Comparison of ENCODE assay signal across 9 mouse cellular contexts in the genomic region with DNA sequence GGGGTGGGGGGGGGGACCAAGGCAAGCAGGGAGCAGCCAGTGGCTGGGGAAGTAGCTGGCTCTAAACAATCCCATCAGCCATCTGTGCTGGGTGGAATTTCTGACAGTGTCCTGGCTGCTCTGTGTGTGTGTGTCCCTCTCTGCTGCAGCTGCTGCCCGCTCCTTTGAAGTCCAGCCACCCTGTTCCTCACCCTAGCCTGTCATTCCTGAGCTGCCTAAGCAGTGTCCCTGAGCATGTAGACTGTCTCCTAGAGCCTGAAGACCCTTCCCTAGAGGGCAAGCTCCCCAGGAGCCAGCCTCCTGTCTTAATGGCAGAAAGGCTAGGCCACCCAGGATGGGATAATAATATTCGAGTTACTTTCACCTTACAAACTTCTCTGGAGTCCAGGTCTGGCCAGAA. TPM values are rescaled to one million over a fixed set of nuclear protein-coding genes. Genes with fewer than 3 reads are reported as not detected.
DNase-seq lines count a peak whose midpoint lies in the region; ATAC-seq lines count a peak whose summit lies in the region.
"Had no signal": no experiment of that assay in that cellular context is flagged by ENCODE, and none has a peak within 500 bp of the region (broad histone marks: within the 10 kb centered on the region; RNA-seq: fewer than 3 reads in every experiment).

No protein-coding gene starts in this region.

- H3K4me3 ChIP-seq in heart, embryonic 10.5 days = no peak overlapping the region
- H3K4me3 ChIP-seq in midbrain, embryonic 11.5 days (ENCODE audit: low read depth, low read length) = no peak overlapping the region
- H3K4me3 ChIP-seq in midbrain, embryonic 16.5 days (ENCODE audit: low read depth, low read length) = no peak overlapping the region
- no peak overlapping the region for H3K4me3 ChIP-seq in hindbrain, embryonic 15.5 days
- H3K4me3 ChIP-seq in stomach, embryonic 14.5 days (ENCODE audit: low read depth, low read length) = no peak overlapping the region

- H3K9ac ChIP-seq in midbrain, embryonic 11.5 days (ENCODE audit: low read length) = peak overlapping the region; percentile 0; the same call in 1 of the 2 replicates
- no peak overlapping the region for H3K9ac ChIP-seq in midbrain, embryonic 16.5 days (ENCODE audit: low read depth, low read length)
- peak overlapping the region; percentile 21; the same call in 1 of the 2 replicates for H3K9ac ChIP-seq in hindbrain, embryonic 15.5 days
- no peak overlapping the region for H3K9ac ChIP-seq in stomach, embryonic 14.5 days (replicated peaks; ENCODE audit: low read depth, low read length)

- 37% methylated on average over 2 of the region's 2 CpGs for WGBS in heart, embryonic 10.5 days
- 46% methylated on average over 2 of the region's 2 CpGs for WGBS in midbrain, embryonic 11.5 days
- 38% methylated on average over 2 of the region's 2 CpGs for WGBS in midbrain, embryonic 16.5 days
- WGBS in hindbrain, embryonic 15.5 days = 62% methylated on average over 2 of the region's 2 CpGs
- 21% methylated on average over 2 of the region's 2 CpGs for WGBS in stomach, embryonic 14.5 days

- no peaks in the 10 kb centered on the region for H3K27me3 ChIP-seq in heart, embryonic 10.5 days (ENCODE audit: insufficient read depth, poor library complexity, severe bottlenecking)
- H3K27me3 ChIP-seq in midbrain, embryonic 11.5 days (ENCODE audit: control insufficient read depth, insufficient read depth, low read length) = peaks cover 2% of the 10 kb centered on the region; the same call in 1 of the 2 replicates
- H3K27me3 ChIP-seq in midbrain, embryonic 16.5 days (ENCODE audit: control insufficient read depth, insufficient read depth, low read depth, low read length) = no peaks in the 10 kb centered on the region
- no peaks in the 10 kb centered on the region for H3K27me3 ChIP-seq in hindbrain, embryonic 15.5 days
- H3K27me3 ChIP-seq in stomach, embryonic 14.5 days (ENCODE audit: control insufficient read depth, insufficient read depth, low read length) = no peaks in the 10 kb centered on the region

- peaks cover 89% of the 10 kb centered on the region for H3K4me1 ChIP-seq in heart, embryonic 10.5 days
- peaks cover 50% of the 10 kb centered on the region for H3K4me1 ChIP-seq in midbrain, embryonic 11.5 days (ENCODE audit: control insufficient read depth, insufficient read depth, low read length)
- H3K4me1 ChIP-seq in midbrain, embryonic 16.5 days (ENCODE audit: control insufficient read depth, insufficient read depth, low read length) = peaks cover 40% of the 10 kb centered on the region
- H3K4me1 ChIP-seq in hindbrain, embryonic 15.5 days (replicated peaks) = peaks cover 68% of the 10 kb centered on the region
- peaks cover 89% of the 10 kb centered on the region for H3K4me1 ChIP-seq in stomach, embryonic 14.5 days (ENCODE audit: control insufficient read depth, insufficient read depth, low read length)

- H3K4me2 ChIP-seq in midbrain, embryonic 11.5 days = no peak overlapping the region
- no peak overlapping the region for H3K4me2 ChIP-seq in midbrain, embryonic 16.5 days (ENCODE audit: low read length)
- H3K4me2 ChIP-seq in hindbrain, embryonic 15.5 days = no peak overlapping the region
- H3K4me2 ChIP-seq in stomach, embryonic 14.5 days (replicated peaks; ENCODE audit: low read depth, low read length) = no peak overlapping the region

- no peaks in the 10 kb centered on the region for H3K36me3 ChIP-seq in heart, embryonic 10.5 days
- H3K36me3 ChIP-seq in midbrain, embryonic 11.5 days (ENCODE audit: control insufficient read depth, insufficient read depth, low read length) = no peaks in the 10 kb centered on the region
- no peaks in the 10 kb centered on the region for H3K36me3 ChIP-seq in midbrain, embryonic 16.5 days (ENCODE audit: control insufficient read depth, insufficient read depth, low read length)
- no peaks in the 10 kb centered on the region for H3K36me3 ChIP-seq in hindbrain, embryonic 15.5 days
- H3K36me3 ChIP-seq in stomach, embryonic 14.5 days (ENCODE audit: control insufficient read depth, insufficient read depth, low read length) = no peaks in the 10 kb centered on the region

- ATAC-seq in midbrain, embryonic 11.5 days (ENCODE audit: low FRiP score) = no peak
- no peak for ATAC-seq in midbrain, embryonic 16.5 days
- no peak for ATAC-seq in hindbrain, embryonic 15.5 days (ENCODE audit: low FRiP score, low read depth)
- no peak for ATAC-seq in stomach, embryonic 14.5 days (ENCODE audit: insufficient number of reproducible peaks, insufficient read depth, low FRiP score, low read depth)

- intact Hi-C loops in left cerebral cortex, postnatal 14 days (cut with DNase I) = no loop called here

- DNase-seq in heart, embryonic 10.5 days (ENCODE audit: low spot score) = no peak
- no peak for DNase-seq in heart, adult 8-10 months (ENCODE audit: low spot score)
- DNase-seq in midbrain, embryonic 11.5 days (ENCODE audit: low spot score, missing footprints) = no peak
- no peak for DNase-seq in left cerebral cortex, postnatal 14 days (ENCODE audit: low spot score in 2 of 2)
- no peak for DNase-seq in spleen, postnatal 14 days (ENCODE audit: low spot score in 2 of 2)
- DNase-seq: right cerebral cortex, postnatal 14 days had no signal

- H3K9me3 ChIP-seq in heart, embryonic 10.5 days = no peaks in the 10 kb centered on the region
- no peaks in the 10 kb centered on the region for H3K9me3 ChIP-seq in midbrain, embryonic 11.5 days (ENCODE audit: control insufficient read depth, low read length)
- H3K9me3 ChIP-seq in midbrain, embryonic 16.5 days (replicated peaks; ENCODE audit: control insufficient read depth, low read length, poor library complexity, severe bottlenecking) = no peaks in the 10 kb centered on the region
- H3K9me3 ChIP-seq in hindbrain, embryonic 15.5 days = no peaks in the 10 kb centered on the region
- H3K9me3 ChIP-seq in stomach, embryonic 14.5 days (ENCODE audit: control insufficient read depth, low read depth, low read length) = no peaks in the 10 kb centered on the region

- H3K27ac ChIP-seq in heart, embryonic 10.5 days = peak overlapping the region; percentile 80
- no peak overlapping the region for H3K27ac ChIP-seq in midbrain, embryonic 11.5 days (ENCODE audit: low read depth, low read length)
- no peak overlapping the region for H3K27ac ChIP-seq in midbrain, embryonic 16.5 days (ENCODE audit: low read length)
- H3K27ac ChIP-seq in hindbrain, embryonic 15.5 days (replicated peaks) = peak overlapping the region; percentile 61; the same call in 1 of the 2 replicates
- peak overlapping the region; percentile 89 for H3K27ac ChIP-seq in stomach, embryonic 14.5 days (ENCODE audit: low read length)

RNA-seq across cellular contexts. Expression of gene Mrps23, which starts 47.8 kb away (rescaled TPM):
- 74.6 and 82.3 TPM in 2 replicates for polyA plus RNA-seq in heart, embryonic 10.5 days (2016; fragmentation: Nextera tagmentation; extraction: Ambion mirVana)
- 100 to 1,000 TPM; 301 to 345 (median 322) TPM for total RNA-seq in heart, adult 8-10 months (2022)
- 88.8 TPM in 2 replicates for polyA plus RNA-seq in midbrain, embryonic 11.5 days (2014; fragmentation: Nextera tagmentation; extraction: Ambion mirVana)
- 65.4 and 66.9 TPM in 2 replicates for polyA plus RNA-seq in midbrain, embryonic 16.5 days (2015; fragmentation: Nextera tagmentation; extraction: Ambion mirVana)
- polyA plus RNA-seq in hindbrain, embryonic 15.5 days (2015; fragmentation: Nextera tagmentation; extraction: Ambion mirVana) = 60.3 and 61.7 TPM in 2 replicates
- polyA plus RNA-seq in stomach, embryonic 14.5 days (2014; fragmentation: Nextera tagmentation; extraction: Ambion mirVana) = 58.6 and 59.2 TPM in 2 replicates
- total RNA-seq in left cerebral cortex, postnatal 14 days (2021) = 10 to 100 TPM; 68.6 to 75.4 TPM

RNA-seq across cellular contexts. Expression of gene Cuedc1, which starts 58.5 kb away (rescaled TPM):
- 15.1 and 17.9 TPM in 2 replicates for polyA plus RNA-seq in heart, embryonic 10.5 days (2016; fragmentation: Nextera tagmentation; extraction: Ambion mirVana)
- total RNA-seq in heart, adult 8-10 months (2022) = 10 to 100 TPM; 47.5 to 55.7 (median 51.0) TPM
- polyA plus RNA-seq in midbrain, embryonic 11.5 days (2014; fragmentation: Nextera tagmentation; extraction: Ambion mirVana) = 16.5 and 17.0 TPM in 2 replicates
- polyA plus RNA-seq in midbrain, embryonic 16.5 days (2015; fragmentation: Nextera tagmentation; extraction: Ambion mirVana) = 46.1 and 54.7 TPM in 2 replicates
- polyA plus RNA-seq in hindbrain, embryonic 15.5 days (2015; fragmentation: Nextera tagmentation; extraction: Ambion mirVana) = 46.3 and 49.7 TPM in 2 replicates
- polyA plus RNA-seq in stomach, embryonic 14.5 days (2014; fragmentation: Nextera tagmentation; extraction: Ambion mirVana) = 21.7 and 24.9 TPM in 2 replicates
- 10 to 100 TPM; 28.2 TPM for total RNA-seq in left cerebral cortex, postnatal 14 days (2021)

Comparison
In these comparisons a context has a peak if more than half of its experiments do, and no peak if none do; other contexts are left out.
1. H3K9ac ChIP-seq: peak in midbrain, embryonic 11.5 days (single experiment) and hindbrain, embryonic 15.5 days (single experiment); none in midbrain, embryonic 16.5 days (single experiment) and stomach, embryonic 14.5 days (single experiment).
2. H3K27ac ChIP-seq: peak in heart, embryonic 10.5 days (single experiment), hindbrain, embryonic 15.5 days (single experiment) and stomach, embryonic 14.5 days (single experiment); none in midbrain, embryonic 11.5 days (single experiment) and midbrain, embryonic 16.5 days (single experiment).